Mouse (Mus musculus) ES-E14 (cell line): Measurements from ENCODE around the gene Gpr18. TPM values are rescaled to one million over a fixed set of nuclear protein-coding genes. Genes with fewer than 3 reads are reported as not detected.
A peak's percentile ranks its signal among the peaks of the same experiment; 100 is the strongest.
"Not testable (repeated sequence)": the region's sequence is repeated elsewhere in the genome, so short reads cannot be mapped to it uniquely, and the experiment has no call there.

Experiments used
- DNase-seq: peaks from one replicate; pipeline ENCODE4 v3.0.0-alpha.2; 2013; ENCODE audit warnings: low read depth, low spot score
- H3K27ac ChIP-seq: 2 replicates; pipeline ENCODE4 v1.5.1; 2012; ENCODE audit warnings: low read depth, mild to moderate bottlenecking, low read length, moderate library complexity, mixed read lengths; ENCODE audit not compliant: poor library complexity, insufficient read depth, severe bottlenecking
- H3K36me3 ChIP-seq: 2 replicates; pipeline ENCODE4 v1.6.1; 2012; ENCODE audit warnings: mild to moderate bottlenecking, low read length, moderate library complexity, mixed read lengths; ENCODE audit not compliant: control insufficient read depth, poor library complexity, insufficient read depth, severe bottlenecking
- H3K4me1 ChIP-seq, 2 experiments: fragments of 150-350 bp in 1 of 2; sonication (generic) in 1 of 2; 2 replicates each; pipeline ENCODE4 v1.6.1; 2012; ENCODE audit warnings: low read length in 2 of 2, mild to moderate bottlenecking in 1 of 2, mixed read lengths in 1 of 2; ENCODE audit not compliant: control insufficient read depth in 2 of 2, insufficient read depth in 2 of 2, poor library complexity in 1 of 2
- H3K4me3 ChIP-seq, 2 experiments: fragments of 150-350 bp in 1 of 2; sonication (generic) in 1 of 2; 2 replicates each; pipeline ENCODE4 v1.5.1; 2012; ENCODE audit warnings: low read length in 2 of 2, low read depth in 1 of 2, mild to moderate bottlenecking in 1 of 2, mixed read lengths in 1 of 2; ENCODE audit not compliant: insufficient read depth in 1 of 2, poor library complexity in 1 of 2, severe bottlenecking in 1 of 2
- H3K9ac ChIP-seq: 2 replicates; pipeline ENCODE4 v1.6.1; 2012; ENCODE audit warnings: low read depth, mild to moderate bottlenecking, low read length, mixed read lengths; ENCODE audit not compliant: poor library complexity, insufficient read depth, severe bottlenecking
- H3K9me3 ChIP-seq: fragments of 150-350 bp; sonication (generic); 2 replicates; pipeline ENCODE4 v1.6.1; 2012; ENCODE audit warnings: low read depth, mild to moderate bottlenecking, low read length; ENCODE audit not compliant: control insufficient read depth, insufficient read depth
- CHD2 ChIP-seq: IDR thresholded peaks from 2 replicates; pipeline ENCODE4 v1.6.1; 2014; ENCODE audit warnings: mild to moderate bottlenecking, low read depth, low read length, inconsistent platforms
- HCFC1 ChIP-seq: IDR thresholded peaks from 2 replicates; pipeline ENCODE4 v1.6.1; 2012; ENCODE audit warnings: low read length, inconsistent platforms, borderline replicate concordance; ENCODE audit not compliant: insufficient read depth
- MAFK ChIP-seq: IDR thresholded peaks from 2 replicates; pipeline ENCODE4 v1.6.1; 2014; ENCODE audit warnings: mild to moderate bottlenecking, low read depth, low read length, inconsistent platforms; ENCODE audit not compliant: insufficient read depth
- ZC3H11A ChIP-seq: IDR thresholded peaks from 2 replicates; pipeline ENCODE4 v1.6.1; 2012; ENCODE audit warnings: low read depth, mild to moderate bottlenecking, inconsistent platforms, low read length, borderline replicate concordance
- ZNF384 ChIP-seq: IDR thresholded peaks from 2 replicates; pipeline ENCODE4 v1.6.1; 2012; ENCODE audit warnings: low read depth, low read length, inconsistent platforms
- in situ Hi-C, 2 experiments: fragments of 600-800 bp; cut with MboI; formaldehyde crosslinking; loops; one replicate each; pipeline ENCODE4 v1.15.1; 2025; ENCODE audit warnings: low sequenced_read_pairs in 2 of 2, inconsistent platforms in 1 of 2; ENCODE audit not compliant: unreplicated experiment in 2 of 2
- total RNA-seq: library from RNA; depleted of rRNA; stranded (reverse); fragments of 300-350 nt; gene quantifications from 2 replicates; pipeline ENCODE4 v1.2.3, GENCODE M21; 2012; rRNA removed

Gpr18 gene
- total RNA-seq, 1 experiment = 0.49 TPM

DNA sequence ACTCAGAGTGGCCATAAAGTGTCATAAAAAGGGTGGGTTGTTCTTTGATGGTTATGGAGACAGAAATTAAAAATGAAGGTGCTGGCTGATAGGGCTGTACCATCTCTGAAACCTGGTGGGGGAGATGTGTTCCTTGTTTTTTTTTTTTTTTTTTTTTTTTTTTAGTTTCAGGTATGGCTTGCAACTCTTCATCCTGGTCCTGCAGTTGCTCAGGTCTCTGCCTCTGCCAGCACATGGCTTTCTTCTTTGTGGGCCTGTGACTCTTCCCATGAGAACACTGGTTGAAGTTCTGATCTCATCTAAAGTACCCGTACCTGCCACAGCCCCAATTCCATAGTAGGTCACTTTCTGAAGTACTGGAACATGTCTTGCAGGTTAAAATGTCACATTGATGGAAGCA lies 42.8 kb downstream of the Gpr18 start:
- no peak for TF ChIP-seq ZC3H11A
- TF ChIP-seq ZNF384 = peak; percentile 59; the same call in 1 of the 2 replicates
- no peak for DNase-seq
- in situ Hi-C loops = no loop called here
- Histone ChIP-seq H3K9me3 (no peaks in the 10 kb centered on the region), H3K4me3 (no peak overlapping the region), H3K9ac (no peak overlapping the region), H3K4me1 (peaks cover 2 to 16% of the 10 kb centered on the region in 2 experiments; a peak in 3 of 4 replicates), H3K36me3 (no peaks in the 10 kb centered on the region), H3K27ac (no peak overlapping the region)

DNA sequence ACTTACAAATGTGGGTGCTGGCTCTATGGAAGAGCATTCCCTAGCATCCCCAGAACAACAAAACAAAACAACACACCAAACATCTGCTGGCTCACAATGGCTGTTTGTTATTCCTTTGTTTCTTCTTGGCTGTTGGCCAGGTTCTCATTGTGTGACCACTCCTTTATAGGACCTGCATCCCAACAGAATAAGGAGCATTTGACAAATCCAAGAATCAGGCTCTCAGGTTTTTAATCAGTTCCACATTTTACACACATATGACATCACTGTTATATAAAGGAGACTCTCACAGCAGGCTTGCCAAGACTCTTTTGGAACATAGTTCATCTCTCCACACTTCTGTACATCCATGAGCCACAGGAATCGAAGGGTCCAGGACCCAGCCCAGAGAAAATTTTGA lies 46.5 kb downstream of the Gpr18 start:
- in situ Hi-C loops = loop anchor here (5.0 to 10.0 kb wide), 2 partner anchors 193 to 196 kb away; no protein-coding TSS in a partner anchor

DNA sequence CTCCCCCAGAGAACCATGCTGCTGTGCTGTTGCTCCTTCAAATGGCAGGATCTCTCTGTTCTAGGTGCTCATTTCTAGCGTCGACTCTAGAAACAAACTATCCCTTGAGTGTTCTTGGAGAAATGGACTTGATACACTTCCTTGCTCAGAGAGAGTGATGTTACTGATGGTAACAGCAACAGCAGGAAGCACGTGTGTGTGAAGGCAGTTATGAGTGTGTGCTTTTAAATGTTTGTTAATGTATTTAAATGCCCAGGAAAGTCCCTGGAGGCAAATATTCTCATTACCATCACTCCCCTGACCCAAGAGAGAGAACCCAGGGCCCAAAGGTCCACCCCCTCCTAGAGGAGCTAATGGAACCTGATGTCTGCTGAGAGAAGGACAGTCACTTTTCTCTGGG lies 49.0 kb downstream of the Gpr18 start:
- Histone ChIP-seq H3K9ac (no peak overlapping the region), H3K27ac (no peak overlapping the region), H3K9me3 (no peaks in the 10 kb centered on the region), H3K4me1 (peaks cover 2 to 18% of the 10 kb centered on the region in 2 experiments; a peak in 3 of 4 replicates), H3K4me3 (no peak overlapping the region), H3K36me3 (no peaks in the 10 kb centered on the region)
- no peak for TF ChIP-seq CHD2
- TF ChIP-seq ZNF384 = no peak
- no peak for TF ChIP-seq MAFK
- TF ChIP-seq ZC3H11A = no peak
- no peak for TF ChIP-seq HCFC1
- in situ Hi-C loops = loop anchor here (5.0 to 10.0 kb wide), 2 partner anchors 196 to 198 kb away; no protein-coding TSS in a partner anchor
- DNase-seq = no peak

More for the DNA sequence above, 46.5 kb downstream of the Gpr18 start:
- no peak for TF ChIP-seq HCFC1
- no peak for TF ChIP-seq MAFK
- Histone ChIP-seq H3K4me3 (no peak overlapping the region), H3K36me3 (no peaks in the 10 kb centered on the region), H3K9ac (no peak overlapping the region), H3K4me1 (peaks cover 2 to 18% of the 10 kb centered on the region in 2 experiments; a peak in 3 of 4 replicates), H3K9me3 (no peaks in the 10 kb centered on the region), H3K27ac (no peak overlapping the region)
- DNase-seq = no peak

DNA sequence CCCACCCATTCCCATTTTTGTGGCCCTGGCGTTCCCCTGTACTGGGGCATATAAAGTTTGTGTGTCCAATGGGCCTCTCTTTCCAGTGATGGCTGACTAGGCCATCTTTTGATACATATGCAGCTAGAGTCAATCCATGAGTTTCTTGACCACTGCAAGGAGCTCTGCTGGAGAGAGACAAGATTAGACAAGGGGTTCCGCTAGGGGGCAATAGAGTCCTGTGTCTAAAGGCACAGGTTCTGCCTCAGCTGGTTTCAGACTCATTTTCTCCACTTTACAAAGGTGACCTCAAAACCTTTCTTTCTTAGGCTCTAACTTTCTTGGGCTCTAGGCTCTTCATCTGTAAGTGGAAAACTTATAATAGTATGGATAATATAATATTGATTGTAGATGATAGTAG lies 50.4 kb downstream of the Gpr18 start:
- H3K9ac ChIP-seq, H3K9me3 ChIP-seq, H3K4me3 ChIP-seq, H3K27ac ChIP-seq, H3K36me3 ChIP-seq: not testable (repeated sequence)
- DNase-seq = peak; percentile 77
- peak; percentile 79 for TF ChIP-seq ZC3H11A
- peaks cover 0 to 10% of the 10 kb centered on the region in 2 experiments; a peak in 2 of 4 replicates for H3K4me1 ChIP-seq
- in situ Hi-C loops = loop anchor here (5.0 to 10.0 kb wide), 2 partner anchors 197 to 200 kb away; no protein-coding TSS in a partner anchor

Other genes starting within 250 kb of the Gpr18 start
- 8.3 and 12.9 TPM in 2 replicates for gene Dock9, start 117.9 kb downstream of the Gpr18 start, total RNA-seq
- gene Ubac2, start 37.2 kb downstream of the Gpr18 start, total RNA-seq = 41.5 and 83.4 TPM in 2 replicates
- 0.32 and 0.45 TPM in 2 replicates for gene Gpr183, start 49.4 kb upstream of the Gpr18 start, total RNA-seq
- gene Timm8a2, start 118.9 kb upstream of the Gpr18 start, total RNA-seq = 2.6 and 3.2 TPM in 2 replicates
- 84.1 and 128 TPM in 2 replicates for gene Tm9sf2, start 191.3 kb upstream of the Gpr18 start, total RNA-seq